Mouse (Mus musculus) urinary bladder, postnatal 4 days (tissue): ENCODE results near the gene Fsip2.

Experiments
- DNase-seq, 2 experiments: peaks; one replicate each; pipeline ENCODE4 v3.0.0; 2021 to 2022; ENCODE audit warnings: low spot score in 2 of 2

Gene Fsip2

GRCm38 (mm10) chr2:82943472-82943871 is at the start of gene Fsip2:
Gene Fsip2 (plus strand): TSS chr2:82943634.
- DNase-seq: peak in 1 of 2 experiments; percentile 56

DNA sequence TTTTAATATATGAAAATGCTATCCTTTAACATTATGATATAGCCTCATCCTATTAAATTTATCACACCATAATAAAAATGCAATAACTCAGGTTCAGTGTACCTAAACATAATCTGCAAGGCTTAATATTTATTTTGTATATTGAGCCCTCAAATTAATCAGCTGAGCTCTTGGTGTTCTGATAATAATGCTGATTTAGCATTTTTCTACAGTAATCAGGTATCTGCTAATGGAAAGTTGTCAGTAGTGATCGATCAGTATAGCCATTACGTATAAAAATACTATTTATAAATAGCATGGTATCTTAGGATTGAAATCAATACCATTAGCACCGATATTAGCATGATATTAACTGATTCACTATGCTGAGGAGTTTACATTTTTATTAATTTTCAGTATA is 20.0 kb downstream of the Fsip2 start:
- DNase-seq: no peak

DNA sequence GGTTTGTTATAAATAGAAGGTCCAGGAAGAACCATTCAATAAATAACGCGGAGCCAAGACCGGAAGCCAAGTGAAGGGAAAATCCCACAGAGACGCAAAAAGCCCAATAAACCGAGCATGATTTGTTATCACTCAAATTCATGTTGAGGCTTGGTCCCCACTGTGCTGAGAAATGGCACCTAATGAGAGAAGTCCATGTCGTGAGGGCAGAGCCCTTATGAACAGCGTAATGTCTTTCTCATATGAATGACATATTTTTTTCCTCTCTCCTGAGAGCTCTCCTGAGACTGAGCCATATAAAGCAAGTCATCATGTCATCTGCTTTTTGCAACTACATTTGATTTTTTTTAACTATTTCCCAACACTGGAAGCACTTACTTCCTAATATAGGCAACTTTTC is 82.4 kb downstream of the Fsip2 start:
- no peak for DNase-seq

GRCm38 (mm10) chr2:83052914-83053690 is 109.7 kb downstream of the Fsip2 start:
- no peak for DNase-seq
